Comparison of ENCODE assay signal across 9 mouse cellular contexts in genomic region chr10:51553348-51554123, GRCm38 (mm10). TPM values are rescaled to one million over a fixed set of nuclear protein-coding genes. Genes with fewer than 3 reads are reported as not detected.
DNase-seq lines count a peak whose midpoint lies in the region; ATAC-seq lines count a peak whose summit lies in the region.
"Had no signal": no experiment of that assay in that cellular context is flagged by ENCODE, and none has a peak within 500 bp of the region (broad histone marks: within the 10 kb centered on the region; RNA-seq: fewer than 3 reads in every experiment).

No protein-coding gene starts in this region.

- H3K9ac ChIP-seq in embryonic facial prominence, embryonic 13.5 days: peak overlapping the region; percentile 68
- H3K9ac ChIP-seq in heart, embryonic 12.5 days: peak overlapping the region; percentile 75
- H3K9ac ChIP-seq in kidney, embryonic 16.5 days (replicated peaks; ENCODE audit: low read length): peak overlapping the region; percentile 35; the same call in 1 of the 2 replicates
- H3K9ac ChIP-seq in liver, embryonic 11.5 days (ENCODE audit: low read depth, low read length): 0 out of 2 replicates have a peak overlapping the region, but pooled peaks have one; percentile 32
- no peak overlapping the region; the same call in 1 of the 2 replicates for H3K9ac ChIP-seq in stomach, embryonic 14.5 days (replicated peaks; ENCODE audit: low read depth, low read length)

- H3K4me2 ChIP-seq in embryonic facial prominence, embryonic 13.5 days: peak overlapping the region; percentile 76
- H3K4me2 ChIP-seq in heart, embryonic 12.5 days: peak overlapping the region; percentile 99
- H3K4me2 ChIP-seq in kidney, embryonic 16.5 days (replicated peaks; ENCODE audit: low read depth, low read length): peak overlapping the region; percentile 77
- H3K4me2 ChIP-seq in liver, embryonic 11.5 days: peak overlapping the region; percentile 72
- peak overlapping the region; percentile 68 for H3K4me2 ChIP-seq in stomach, embryonic 14.5 days (replicated peaks; ENCODE audit: low read depth, low read length)

- no peaks in the 10 kb centered on the region for H3K4me1 ChIP-seq in embryonic facial prominence, embryonic 13.5 days
- H3K4me1 ChIP-seq in heart, embryonic 12.5 days (replicated peaks): no peaks in the 10 kb centered on the region
- no peaks in the 10 kb centered on the region for H3K4me1 ChIP-seq in kidney, embryonic 16.5 days (ENCODE audit: insufficient read depth, low read length)
- no peaks in the 10 kb centered on the region for H3K4me1 ChIP-seq in liver, embryonic 11.5 days (replicated peaks; ENCODE audit: control insufficient read depth, insufficient read depth, low read length)
- no peaks in the 10 kb centered on the region for H3K4me1 ChIP-seq in stomach, embryonic 14.5 days (ENCODE audit: control insufficient read depth, insufficient read depth, low read length)

- no peak overlapping the region for H3K27ac ChIP-seq in embryonic facial prominence, embryonic 13.5 days
- no peak overlapping the region for H3K27ac ChIP-seq in heart, embryonic 12.5 days (ENCODE audit: poor library complexity, severe bottlenecking)
- H3K27ac ChIP-seq in kidney, embryonic 16.5 days (ENCODE audit: low read length): no peak overlapping the region
- H3K27ac ChIP-seq in liver, embryonic 11.5 days (ENCODE audit: low read depth, low read length): no peak overlapping the region
- no peak overlapping the region for H3K27ac ChIP-seq in stomach, embryonic 14.5 days (ENCODE audit: low read length)

- peak; percentile 2 for DNase-seq in 3134 (ENCODE audit: extremely low read depth, insufficient read length, low spot score)
- DNase-seq in adrenal gland, postnatal 36 days: peak; percentile 77 to 78
- peak; percentile 64 for DNase-seq in liver, embryonic 11.5 days (ENCODE audit: low spot score)
- DNase-seq in naive thymus-derived CD4-positive, alpha-beta T cell, adult 2 months (ENCODE audit: low read depth): peak; percentile 51

- no peak for ATAC-seq in embryonic facial prominence, embryonic 13.5 days (ENCODE audit: insufficient number of reproducible peaks, insufficient read depth, low FRiP score, low TSS enrichment, low read depth)
- peak; percentile 67 for ATAC-seq in heart, embryonic 12.5 days (ENCODE audit: insufficient number of reproducible peaks, low FRiP score)
- peak; percentile 95 for ATAC-seq in kidney, embryonic 16.5 days (ENCODE audit: low FRiP score, low TSS enrichment)
- ATAC-seq in liver, embryonic 11.5 days (replicated peaks; ENCODE audit: low FRiP score): peak; percentile 78
- ATAC-seq in stomach, embryonic 14.5 days (ENCODE audit: insufficient number of reproducible peaks, insufficient read depth, low FRiP score, low read depth): peak; percentile 88

- H3K27me3 ChIP-seq in embryonic facial prominence, embryonic 13.5 days: no peaks in the 10 kb centered on the region
- H3K27me3 ChIP-seq in heart, embryonic 12.5 days (replicated peaks): no peaks in the 10 kb centered on the region
- no peaks in the 10 kb centered on the region for H3K27me3 ChIP-seq in kidney, embryonic 16.5 days (ENCODE audit: insufficient read depth, low read length)
- no peaks in the 10 kb centered on the region for H3K27me3 ChIP-seq in liver, embryonic 11.5 days (replicated peaks; ENCODE audit: control insufficient read depth, insufficient read depth, low read length)
- no peaks in the 10 kb centered on the region for H3K27me3 ChIP-seq in stomach, embryonic 14.5 days (ENCODE audit: control insufficient read depth, insufficient read depth, low read length)

- peak overlapping the region; percentile 47 for H3K4me3 ChIP-seq in embryonic facial prominence, embryonic 13.5 days
- H3K4me3 ChIP-seq in heart, embryonic 12.5 days: peak overlapping the region; percentile 62
- H3K4me3 ChIP-seq in kidney, embryonic 16.5 days (ENCODE audit: low read length): peak overlapping the region; percentile 45
- H3K4me3 ChIP-seq in liver, embryonic 11.5 days (ENCODE audit: low read depth, low read length): peak overlapping the region; percentile 37
- peak overlapping the region; percentile 36 for H3K4me3 ChIP-seq in stomach, embryonic 14.5 days (ENCODE audit: low read depth, low read length)

- H3K9me3 ChIP-seq in embryonic facial prominence, embryonic 13.5 days: no peaks in the 10 kb centered on the region
- no peaks in the 10 kb centered on the region for H3K9me3 ChIP-seq in heart, embryonic 12.5 days (replicated peaks)
- H3K9me3 ChIP-seq in kidney, embryonic 16.5 days (ENCODE audit: low read length): no peaks in the 10 kb centered on the region
- H3K9me3 ChIP-seq in liver, embryonic 11.5 days (ENCODE audit: control insufficient read depth, low read length): no peaks in the 10 kb centered on the region
- no peaks in the 10 kb centered on the region for H3K9me3 ChIP-seq in stomach, embryonic 14.5 days (ENCODE audit: control insufficient read depth, low read depth, low read length)
- H3K9me3 ChIP-seq: G1E had no signal

- WGBS in embryonic facial prominence, embryonic 13.5 days: 1% methylated on average over 16 of the region's 16 CpGs
- 3% methylated on average over 16 of the region's 16 CpGs for WGBS in heart, embryonic 12.5 days
- under 1% methylated on average over 16 of the region's 16 CpGs for WGBS in kidney, embryonic 16.5 days
- WGBS in liver, embryonic 11.5 days: 2% methylated on average over 16 of the region's 16 CpGs
- under 1% methylated on average over 16 of the region's 16 CpGs for WGBS in stomach, embryonic 14.5 days

- no peaks in the 10 kb centered on the region for H3K36me3 ChIP-seq in embryonic facial prominence, embryonic 13.5 days
- H3K36me3 ChIP-seq in heart, embryonic 12.5 days: no peaks in the 10 kb centered on the region
- H3K36me3 ChIP-seq in kidney, embryonic 16.5 days (ENCODE audit: insufficient read depth, low read length): no peaks in the 10 kb centered on the region
- no peaks in the 10 kb centered on the region for H3K36me3 ChIP-seq in liver, embryonic 11.5 days (ENCODE audit: control insufficient read depth, insufficient read depth, low read length)
- no peaks in the 10 kb centered on the region for H3K36me3 ChIP-seq in stomach, embryonic 14.5 days (ENCODE audit: control insufficient read depth, insufficient read depth, low read length)
- H3K36me3 ChIP-seq: G1E had no signal

RNA-seq across cellular contexts. Expression of gene Fam162b, which starts 36.8 kb away (rescaled TPM):
- total RNA-seq in adrenal gland, postnatal 36 days (2021): not detected
- 1.3 and 2.2 TPM in 2 replicates for polyA plus RNA-seq in embryonic facial prominence, embryonic 13.5 days (2015; fragmentation: Nextera tagmentation; extraction: Ambion mirVana)
- polyA plus RNA-seq in heart, embryonic 12.5 days (2016; fragmentation: Nextera tagmentation; extraction: Ambion mirVana): 0.42 TPM in 1 of 2 replicates, not detected in the other
- 2.2 and 2.4 TPM in 2 replicates for polyA plus RNA-seq in kidney, embryonic 16.5 days (2015; fragmentation: Nextera tagmentation; extraction: Ambion mirVana)
- polyA plus RNA-seq in liver, embryonic 11.5 days (2014; fragmentation: Nextera tagmentation; extraction: Ambion mirVana): 1.2 TPM in 2 replicates
- polyA plus RNA-seq in stomach, embryonic 14.5 days (2014; fragmentation: Nextera tagmentation; extraction: Ambion mirVana): 53.1 and 62.3 TPM in 2 replicates
- total RNA-seq: G1E had no signal
- polyA plus RNA-seq: G1E had no signal

Comparison
In these comparisons a context has a peak if more than half of its experiments do, and no peak if none do; other contexts are left out.
1. DNase-seq: peak in every context shown above with its lines; median percentile 78 in adrenal gland, postnatal 36 days; 64 in liver, embryonic 11.5 days; 51 in naive thymus-derived CD4-positive, alpha-beta T cell, adult 2 months; 2 in 3134.
2. RNA of gene Fam162b, which starts 36.8 kb away (polyA plus RNA-seq): 53.1 to 62.3 TPM in stomach, embryonic 14.5 days; 2.2 to 2.4 TPM in kidney, embryonic 16.5 days, 1.3 to 2.2 TPM in embryonic facial prominence, embryonic 13.5 days, 1.2 TPM in liver, embryonic 11.5 days and 0.42 TPM in heart, embryonic 12.5 days; every median in the first group is over 10 times any median in the second.
3. Peak in every context shown above with its lines, with median percentiles within 50 percentile points of each other: H3K4me2 ChIP-seq and H3K4me3 ChIP-seq.